Mouse (Mus musculus) layer of hippocampus, adult 9-11 months (tissue): Measurements from ENCODE around the gene Lrrc8d.

Experiments used
- DNase-seq: peaks from one replicate; pipeline ENCODE4 v3.0.0; 2022

Lrrc8d gene

GRCm38 (mm10) chr5:105699141-105700069 lies at the start of gene Lrrc8d:
Lrrc8d (plus strand) TSS chr5:105699969.
- peak; percentile 93 for DNase-seq

DNA sequence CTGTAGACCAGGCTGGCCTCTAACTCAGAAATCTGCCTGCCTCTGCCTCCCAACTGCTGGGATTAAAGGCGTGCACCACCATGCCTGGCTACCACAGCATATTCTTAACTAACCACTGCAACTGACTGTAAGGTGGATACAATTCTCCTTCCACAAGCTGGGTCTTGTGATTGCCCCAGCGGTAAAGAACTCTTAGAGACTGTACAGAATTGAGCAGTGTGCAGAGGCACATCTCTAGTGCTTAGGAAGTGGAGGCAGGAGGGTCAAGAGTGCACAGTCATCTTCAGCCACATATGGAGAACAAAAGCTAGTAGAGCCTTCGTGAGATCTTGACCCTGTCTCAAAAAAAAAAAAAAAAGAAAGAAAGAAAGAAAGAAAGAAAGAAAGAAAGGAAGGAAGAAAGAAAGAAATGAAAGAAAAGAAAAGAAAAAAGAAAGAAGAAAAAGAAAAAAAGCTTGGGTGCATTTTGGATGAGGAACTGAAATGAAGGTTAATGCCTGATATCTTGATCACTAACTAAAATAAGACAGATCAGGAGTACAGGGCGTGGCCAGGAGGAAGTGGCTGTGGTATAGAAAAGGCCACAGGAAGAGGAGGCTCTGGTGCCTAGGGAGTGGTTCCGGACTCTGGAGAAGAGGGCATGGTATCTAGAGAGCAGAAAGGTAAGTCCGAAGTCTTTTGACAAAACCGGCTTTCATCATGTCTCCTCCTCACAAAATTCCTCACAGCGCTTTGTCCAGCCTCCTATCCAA lies 48.9 kb upstream of the Lrrc8d start:
- DNase-seq, result no peak

- DNase-seq, result no peak
These were observed 48.2 kb upstream of the Lrrc8d start for GRCm38 (mm10) chr5:105651561-105651991.

DNA sequence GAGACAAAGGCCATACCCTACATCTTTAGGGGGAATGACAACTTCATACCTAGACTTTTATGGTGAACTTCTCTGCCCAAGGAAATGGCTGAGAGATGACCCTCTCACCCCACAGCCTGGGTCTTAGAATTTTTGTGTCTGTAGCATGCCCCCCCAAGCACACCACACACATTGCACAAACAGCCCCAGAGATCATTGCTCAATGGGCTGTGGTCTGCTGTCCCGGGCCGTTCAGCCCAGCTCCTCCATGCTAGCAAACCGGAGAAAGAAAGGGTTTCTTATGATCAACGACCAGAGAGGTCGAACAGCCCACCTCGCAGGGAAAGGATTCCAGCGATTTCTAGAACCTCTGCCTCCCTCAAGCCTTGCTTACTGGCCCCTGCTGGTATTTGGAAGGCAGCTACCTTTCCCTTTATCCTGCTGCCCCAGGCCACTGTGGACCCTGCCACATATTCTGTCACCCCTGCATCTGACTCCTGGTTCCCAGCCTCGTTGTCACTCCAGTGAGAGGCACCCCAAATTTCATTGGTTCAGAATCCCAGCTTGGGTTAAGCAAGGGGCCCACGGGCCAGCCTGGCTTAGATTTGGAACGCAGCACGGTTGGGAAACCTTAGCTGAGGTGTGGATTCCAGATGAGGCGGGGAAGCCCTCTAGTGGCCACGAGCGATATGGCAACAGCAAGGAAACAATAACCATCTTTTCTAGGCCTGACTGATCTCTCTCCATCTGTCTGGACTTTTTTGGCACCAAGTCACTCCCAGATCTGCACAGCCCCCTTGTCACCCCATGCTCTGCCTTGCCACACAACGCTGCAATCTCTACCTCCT lies 45.3 kb upstream of the Lrrc8d start:
- DNase-seq, result peak; percentile 69

DNA sequence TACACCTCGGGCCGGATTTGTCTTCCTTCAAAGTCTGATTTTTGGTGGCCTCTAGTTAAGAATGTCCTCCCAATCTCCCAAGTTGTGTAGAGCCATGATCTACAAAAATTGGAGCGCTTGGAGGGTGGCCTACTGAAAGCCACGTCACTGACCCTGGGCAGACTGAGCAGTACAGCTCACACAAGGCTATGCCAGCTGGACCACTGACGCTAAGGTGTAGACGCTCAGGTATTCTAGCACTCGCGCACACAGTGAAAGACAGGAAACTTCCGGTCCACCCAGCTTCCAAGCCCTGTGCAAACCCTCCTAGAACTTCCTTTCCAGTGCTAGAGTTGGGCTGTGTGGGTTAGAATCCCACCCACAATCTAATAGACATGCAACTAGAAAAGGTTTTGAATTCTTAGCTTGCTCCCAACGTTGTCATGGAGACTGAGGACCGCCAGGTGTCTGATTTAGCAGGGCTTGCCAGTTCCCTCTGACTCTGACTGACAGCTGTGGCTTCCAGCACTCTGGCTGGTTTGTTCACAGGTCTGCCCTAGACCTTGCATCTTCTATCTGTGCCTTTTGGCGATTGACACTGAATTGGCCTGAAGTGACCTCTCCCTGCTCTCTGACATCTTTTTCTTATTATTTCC lies 44.6 kb upstream of the Lrrc8d start:
- DNase-seq, result peak; percentile 25

- DNase-seq, result peak; percentile 36
These were observed 37.9 kb upstream of the Lrrc8d start for GRCm38 (mm10) chr5:105661894-105662293.

GRCm38 (mm10) chr5:105666930-105667329 lies 32.8 kb upstream of the Lrrc8d start:
- no peak for DNase-seq

DNA sequence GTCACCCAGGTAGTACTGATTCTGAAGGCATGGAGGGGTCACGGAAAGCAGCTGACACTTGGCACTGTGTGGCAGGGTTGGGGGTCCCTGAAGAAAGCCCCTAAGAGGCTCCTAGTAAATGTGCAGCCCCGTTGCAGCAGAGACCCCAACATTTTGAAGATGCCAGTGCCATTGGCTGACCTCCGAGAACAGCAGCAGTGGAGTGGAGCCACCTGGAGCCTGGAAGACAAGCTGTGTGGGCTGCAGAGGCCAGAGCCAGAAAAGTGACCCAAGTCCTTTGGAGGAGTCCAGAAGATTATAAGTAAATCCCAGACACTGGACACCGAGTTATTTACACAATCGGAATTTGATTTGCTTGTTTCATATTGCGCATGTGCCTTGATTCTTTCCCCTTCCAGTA lies 32.4 kb upstream of the Lrrc8d start:
- no peak for DNase-seq

- DNase-seq, result no peak
These were observed 30.7 kb upstream of the Lrrc8d start for GRCm38 (mm10) chr5:105669086-105669485.

GRCm38 (mm10) chr5:105669508-105670353 lies 30.0 kb upstream of the Lrrc8d start:
- peak; percentile 71 for DNase-seq

GRCm38 (mm10) chr5:105672332-105672731 lies 27.4 kb upstream of the Lrrc8d start:
- DNase-seq, result no peak

DNA sequence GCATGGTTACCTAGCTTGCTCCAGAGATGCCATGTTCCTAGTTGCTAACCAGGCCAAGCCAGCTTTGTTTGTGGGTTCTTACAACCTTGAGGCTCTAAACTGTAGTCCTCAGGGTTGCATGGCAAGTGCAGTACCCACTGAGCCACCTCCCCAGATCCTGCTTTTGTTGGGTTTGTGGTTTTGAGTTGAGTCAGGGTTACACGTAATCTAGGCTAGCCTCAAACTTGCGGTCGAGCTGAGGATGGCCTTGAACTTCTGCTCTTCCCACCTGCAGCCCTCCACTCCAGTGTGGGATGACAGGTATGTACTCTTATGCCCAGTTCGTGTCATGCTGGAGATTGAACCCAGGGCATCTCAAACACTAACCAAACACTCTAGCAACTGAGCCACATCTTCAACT lies 24.3 kb upstream of the Lrrc8d start:
- no peak for DNase-seq

GRCm38 (mm10) chr5:105677071-105677470 lies 22.7 kb upstream of the Lrrc8d start:
- DNase-seq, result no peak

DNA sequence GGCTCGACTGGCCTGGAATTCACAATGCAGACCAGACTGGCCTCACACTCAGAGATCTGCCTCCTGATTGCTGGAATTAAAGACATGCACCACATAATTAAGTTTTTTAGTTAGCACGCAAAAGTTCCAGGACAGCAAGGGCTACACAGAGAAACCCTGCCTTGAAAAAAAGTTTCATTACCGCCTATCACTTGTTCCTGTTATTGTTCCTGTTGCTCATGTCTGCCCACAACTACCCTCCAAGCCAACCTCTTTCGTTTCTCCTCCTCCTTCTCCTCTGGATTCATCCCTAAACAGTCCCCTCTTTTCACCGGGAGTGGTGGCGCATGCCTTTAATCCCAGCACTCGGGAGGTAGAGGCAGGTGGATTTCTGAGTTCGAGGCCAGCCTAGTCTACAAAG lies 21.5 kb upstream of the Lrrc8d start:
- no peak for DNase-seq

GRCm38 (mm10) chr5:105679261-105679660 lies 20.5 kb upstream of the Lrrc8d start:
- no peak for DNase-seq

DNA sequence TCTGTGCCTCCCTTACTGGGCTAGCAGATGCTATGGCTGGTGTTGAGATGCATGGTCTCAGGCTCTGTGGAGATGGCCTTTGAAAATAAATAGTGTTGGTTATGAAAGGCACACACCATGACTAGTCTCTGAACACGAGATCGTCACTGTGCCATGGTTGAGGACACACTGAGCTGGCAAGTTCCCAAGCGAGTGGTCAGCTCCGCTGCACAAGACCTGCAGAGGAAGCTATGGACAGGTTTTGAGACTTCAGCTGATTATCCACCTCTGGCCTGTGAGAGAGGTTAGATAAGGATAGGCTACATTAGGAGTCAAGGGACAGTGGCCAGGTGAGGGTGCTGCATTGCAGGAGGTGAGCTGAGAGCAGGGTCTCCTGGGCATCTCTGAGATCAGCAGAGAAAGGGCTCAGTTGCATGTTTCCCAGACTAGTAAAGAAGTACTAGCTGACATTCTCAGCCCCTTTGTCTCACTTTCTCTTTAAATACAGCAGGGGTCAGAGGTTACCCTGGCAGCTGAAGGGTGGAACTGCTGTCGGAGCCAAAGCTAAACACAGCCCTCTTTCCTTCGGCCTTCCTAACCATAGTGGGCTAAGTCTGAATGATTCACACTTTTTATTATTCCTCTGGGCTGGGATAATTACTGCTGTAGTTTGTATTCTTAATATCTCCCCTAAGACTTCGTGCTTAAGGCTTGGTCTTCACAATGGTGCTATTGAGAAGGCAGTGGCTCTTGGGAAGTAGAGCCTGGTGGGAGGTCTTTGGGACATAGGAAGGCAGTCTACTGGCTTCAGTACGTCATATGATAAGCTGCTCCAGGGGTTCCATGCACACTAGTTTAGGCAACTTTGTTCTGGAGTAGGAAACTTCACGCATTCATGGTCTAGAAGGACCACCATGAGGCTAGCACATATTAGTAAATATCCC lies 19.6 kb upstream of the Lrrc8d start:
- DNase-seq, result no peak

GRCm38 (mm10) chr5:105682143-105682611 lies 17.6 kb upstream of the Lrrc8d start:
- DNase-seq, result no peak

GRCm38 (mm10) chr5:105683912-105684350 lies 15.8 kb upstream of the Lrrc8d start:
- no peak for DNase-seq

GRCm38 (mm10) chr5:105684861-105685600 lies 14.7 kb upstream of the Lrrc8d start:
- peak; percentile 73 for DNase-seq
